Mouse (Mus musculus) olfactory bulb, adult 2 months (tissue): ENCODE data around the gene Cdsn. TPM values are rescaled to one million over a fixed set of nuclear protein-coding genes. Genes with fewer than 3 reads are reported as not detected.
"Not testable (repeated sequence)": the region's sequence is repeated elsewhere in the genome, so short reads cannot be mapped to it uniquely, and the experiment has no call there.

ENCODE experiments used
- H3K27ac ChIP-seq: fragments of 200-500 bp; 2 replicates; pipeline ENCODE4 v1.5.1; 2012; ENCODE audit warnings: low read depth, low read length; ENCODE audit not compliant: insufficient read depth
- H3K4me1 ChIP-seq: fragments of 200-500 bp; 2 replicates; pipeline ENCODE4 v1.6.1; 2012; ENCODE audit warnings: low read length; ENCODE audit not compliant: control insufficient read depth, insufficient read depth
- H3K4me3 ChIP-seq: fragments of 200-500 bp; 2 replicates; pipeline ENCODE4 v1.5.1; 2012; ENCODE audit warnings: mild to moderate bottlenecking, low read depth, low read length, moderate library complexity; ENCODE audit not compliant: insufficient read depth
- CTCF ChIP-seq: fragments of 200-500 bp; IDR thresholded peaks from 2 replicates; pipeline ENCODE4 v1.5.1; 2012; ENCODE audit warnings: low read depth, mild to moderate bottlenecking, low read length, moderate library complexity; ENCODE audit not compliant: insufficient read depth
- POLR2A ChIP-seq: fragments of 200-500 bp; IDR thresholded peaks from 2 replicates; pipeline ENCODE4 v1.6.1; 2012; ENCODE audit warnings: mild to moderate bottlenecking, low read depth, low read length, moderate library complexity; ENCODE audit not compliant: insufficient read depth
- WGBS: fragments of 180-500 bp; shearing (Covaris S2); methylation state at CpG from one replicate; pipeline ENCODE4 v1.1.7; 2018; 5-methylcytosine and 5-hydroxymethylcytosine counted together
- polyA plus RNA-seq: library from polyadenylated mRNA; stranded (reverse); fragments of >200 nt; gene quantifications from 2 replicates; pipeline ENCODE4 v1.2.4, GENCODE M21; 2012; ENCODE audit warnings: low replicate concordance; ENCODE audit not compliant: missing spikeins, insufficient read depth, insufficient read length

Gene Cdsn
- polyA plus RNA-seq, result not detected in 2 replicates

GRCm38 (mm10) chr17:35551881-35552414 is at the start of gene Cdsn:
Gene Cdsn, plus strand, starts transcription at chr17:35552128.
- Histone ChIP-seq H3K4me1 (peaks cover 29% of the 10 kb centered on the region), H3K27ac (no peak within 1 kb of the TSS; the same call in 1 of the 2 replicates), H3K4me3 (no peak within 1 kb of the TSS)
- WGBS, result 74% methylated on average over 10 of the region's 10 CpGs
- TF ChIP-seq POLR2A, result no peak

- Histone ChIP-seq H3K4me1 (no peaks in the 10 kb centered on the region), H3K4me3 (no peak overlapping the region), H3K27ac (no peak overlapping the region)
- TF ChIP-seq POLR2A (no peak), CTCF (no peak)
- 30% methylated on average over 6 of the region's 6 CpGs for WGBS
Observed at GRCm38 (mm10) chr17:35502226-35502625, 49.7 kb upstream of the Cdsn start.

GRCm38 (mm10) chr17:35502762-35503161 is 49.2 kb upstream of the Cdsn start:
- TF ChIP-seq POLR2A, result no peak
- no peak for TF ChIP-seq CTCF
- Histone ChIP-seq H3K27ac (no peak overlapping the region), H3K4me1 (no peaks in the 10 kb centered on the region), H3K4me3 (no peak overlapping the region)
- 75% methylated on average over 5 of the region's 5 CpGs for WGBS

- no peak overlapping the region for H3K4me3 ChIP-seq
- H3K27ac ChIP-seq, result no peak overlapping the region
- H3K4me1 ChIP-seq, result no peaks in the 10 kb centered on the region
- no peak for TF ChIP-seq CTCF
- no peak for TF ChIP-seq POLR2A
- WGBS, result 49% methylated on average over 5 of the region's 5 CpGs
Observed at GRCm38 (mm10) chr17:35503849-35504248, 48.1 kb upstream of the Cdsn start.

GRCm38 (mm10) chr17:35504628-35505481 is 47.1 kb upstream of the Cdsn start:
- no peaks in the 10 kb centered on the region for H3K4me1 ChIP-seq
- no peak overlapping the region for H3K27ac ChIP-seq
- 43% methylated on average over 8 of the region's 8 CpGs for WGBS
- TF ChIP-seq CTCF, result no peak
- TF ChIP-seq POLR2A, result no peak
- no peak overlapping the region for H3K4me3 ChIP-seq

- H3K4me3 ChIP-seq, result no peak within 1 kb of the TSS
- WGBS, result 61% methylated on average over 13 of the region's 13 CpGs
- H3K4me1 ChIP-seq, result no peaks in the 10 kb centered on the region
- TF ChIP-seq CTCF (no peak), POLR2A (no peak)
- no peak within 1 kb of the TSS for H3K27ac ChIP-seq
Observed at GRCm38 (mm10) chr17:35505776-35506175, 46.2 kb upstream of the Cdsn start, which contains the start of gene Pou5f1. Gene Pou5f1, plus strand, starts transcription at chr17:35506018.

GRCm38 (mm10) chr17:35506881-35507280 is 45.0 kb upstream of the Cdsn start:
- H3K4me1 ChIP-seq, result no peaks in the 10 kb centered on the region
- WGBS, result 44% methylated on average over 10 of the region's 10 CpGs
- TF ChIP-seq CTCF, result no peak
- no peak for TF ChIP-seq POLR2A

GRCm38 (mm10) chr17:35507556-35508260 is 44.2 kb upstream of the Cdsn start:
- H3K4me1 ChIP-seq, result no peaks in the 10 kb centered on the region
- TF ChIP-seq CTCF (no peak), POLR2A (no peak)
- WGBS, result 46% methylated on average over 13 of the region's 13 CpGs

More at GRCm38 (mm10) chr17:35506881-35507280, 45.0 kb upstream of the Cdsn start:
- no peak overlapping the region for H3K27ac ChIP-seq
- H3K4me3 ChIP-seq, result no peak overlapping the region

GRCm38 (mm10) chr17:35508279-35508678 is 43.6 kb upstream of the Cdsn start:
- not testable (repeated sequence) for H3K27ac ChIP-seq, H3K4me3 ChIP-seq, H3K4me1 ChIP-seq
- WGBS, result 66% methylated on average over 5 of the region's 5 CpGs

More at GRCm38 (mm10) chr17:35507556-35508260, 44.2 kb upstream of the Cdsn start:
- Histone ChIP-seq H3K4me3 (no peak overlapping the region), H3K27ac (no peak overlapping the region)
